Comparison of ENCODE assay signal across 10 mouse cellular contexts in the genomic region with DNA sequence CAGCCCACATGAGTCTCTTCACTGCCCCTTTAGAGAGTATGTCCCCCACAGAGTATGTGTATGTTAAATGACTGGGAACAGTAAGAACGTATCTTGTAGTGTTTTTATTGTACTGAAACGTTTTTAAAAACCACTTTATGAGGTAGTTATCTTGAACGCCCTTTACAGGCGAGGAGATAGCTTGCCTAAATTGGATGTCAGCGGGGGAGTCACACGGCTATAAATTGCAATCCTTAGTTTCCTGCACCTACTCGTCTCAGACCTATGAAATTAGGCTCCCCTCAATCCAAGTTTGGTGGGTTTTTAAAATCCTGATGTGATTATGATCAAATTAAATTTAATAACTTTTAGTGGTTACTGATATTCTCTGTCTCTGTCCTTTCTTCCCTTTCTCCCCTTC. TPM values are rescaled to one million over a fixed set of nuclear protein-coding genes. Genes with fewer than 3 reads are reported as not detected.
DNase-seq lines count a peak whose midpoint lies in the region; ATAC-seq lines count a peak whose summit lies in the region.
"Had no signal": no experiment of that assay in that cellular context is flagged by ENCODE, and none has a peak within 500 bp of the region (broad histone marks: within the 10 kb centered on the region; RNA-seq: fewer than 3 reads in every experiment).

No protein-coding gene starts in this region.

- H3K27me3 ChIP-seq in heart, embryonic 14.5 days (ENCODE audit: control insufficient read depth, insufficient read depth, low read length), result no peaks in the 10 kb centered on the region
- no peaks in the 10 kb centered on the region for H3K27me3 ChIP-seq in midbrain, embryonic 13.5 days
- H3K27me3 ChIP-seq in midbrain, embryonic 11.5 days (ENCODE audit: control insufficient read depth, insufficient read depth, low read length), result peaks cover 10% of the 10 kb centered on the region
- peaks cover 37% of the 10 kb centered on the region for H3K27me3 ChIP-seq in liver, embryonic 12.5 days (replicated peaks)

- H3K4me2 ChIP-seq in heart, embryonic 14.5 days (ENCODE audit: low read length), result peak overlapping the region; percentile 99
- peak overlapping the region; percentile 88 for H3K4me2 ChIP-seq in midbrain, embryonic 13.5 days (replicated peaks)
- H3K4me2 ChIP-seq in midbrain, embryonic 11.5 days, result no peak overlapping the region
- H3K4me2 ChIP-seq in liver, embryonic 12.5 days, result peak overlapping the region; percentile 89

- WGBS in heart, embryonic 14.5 days, result 58% methylated on average over 7 of the region's 7 CpGs
- WGBS in midbrain, embryonic 13.5 days, result 89% methylated on average over 7 of the region's 7 CpGs
- 84% methylated on average over 7 of the region's 7 CpGs for WGBS in midbrain, embryonic 11.5 days
- WGBS in liver, embryonic 12.5 days (ENCODE audit: insufficient replicate concordance), result 60% methylated on average over 7 of the region's 7 CpGs

- H3K9me3 ChIP-seq in heart, embryonic 14.5 days (ENCODE audit: control insufficient read depth, low read length), result no peaks in the 10 kb centered on the region
- no peaks in the 10 kb centered on the region for H3K9me3 ChIP-seq in midbrain, embryonic 13.5 days
- H3K9me3 ChIP-seq in midbrain, embryonic 11.5 days (ENCODE audit: control insufficient read depth, low read length), result no peaks in the 10 kb centered on the region
- no peaks in the 10 kb centered on the region for H3K9me3 ChIP-seq in liver, embryonic 12.5 days (replicated peaks)

- H3K4me3 ChIP-seq in heart, embryonic 14.5 days (ENCODE audit: control insufficient read depth in 1 of 2, insufficient read depth in 1 of 2, low read depth in 1 of 2, low read length in 2 of 2), result peak overlapping the region in 1 of 2 experiments; percentile 73; a peak in 1 of 4 replicates
- H3K4me3 ChIP-seq in midbrain, embryonic 13.5 days (replicated peaks), result no peak overlapping the region
- no peak overlapping the region for H3K4me3 ChIP-seq in midbrain, embryonic 11.5 days (ENCODE audit: low read depth, low read length)
- peak overlapping the region; percentile 64; the same call in 1 of the 2 replicates for H3K4me3 ChIP-seq in liver, embryonic 12.5 days

- no peak overlapping the region for H3K27ac ChIP-seq in heart, embryonic 14.5 days (replicated peaks in 1 of 2; ENCODE audit: control insufficient read depth in 1 of 2, insufficient read depth in 1 of 2, low read depth in 2 of 2, low read length in 2 of 2)
- no peak overlapping the region for H3K27ac ChIP-seq in midbrain, embryonic 13.5 days
- no peak overlapping the region for H3K27ac ChIP-seq in midbrain, embryonic 11.5 days (ENCODE audit: low read depth, low read length)
- no peak overlapping the region for H3K27ac ChIP-seq in liver, embryonic 12.5 days

- no peaks in the 10 kb centered on the region for H3K36me3 ChIP-seq in heart, embryonic 14.5 days (ENCODE audit: control insufficient read depth, insufficient read depth, low read length)
- H3K36me3 ChIP-seq in midbrain, embryonic 13.5 days, result no peaks in the 10 kb centered on the region
- H3K36me3 ChIP-seq in midbrain, embryonic 11.5 days (ENCODE audit: control insufficient read depth, insufficient read depth, low read length), result no peaks in the 10 kb centered on the region
- no peaks in the 10 kb centered on the region for H3K36me3 ChIP-seq in liver, embryonic 12.5 days

- peaks cover 0 to 12% of the 10 kb centered on the region in 2 experiments; a peak in 2 of 4 replicates for H3K4me1 ChIP-seq in heart, embryonic 14.5 days (ENCODE audit: control insufficient read depth in 2 of 2, insufficient read depth in 2 of 2, low read length in 2 of 2)
- H3K4me1 ChIP-seq in midbrain, embryonic 13.5 days (replicated peaks), result peaks cover 17% of the 10 kb centered on the region
- peaks cover 10% of the 10 kb centered on the region for H3K4me1 ChIP-seq in midbrain, embryonic 11.5 days (ENCODE audit: control insufficient read depth, insufficient read depth, low read length)
- H3K4me1 ChIP-seq in liver, embryonic 12.5 days, result peaks cover 17% of the 10 kb centered on the region

- ATAC-seq in heart, embryonic 14.5 days (ENCODE audit: insufficient number of reproducible peaks, insufficient read depth, low FRiP score, low read depth), result no peak
- no peak for ATAC-seq in midbrain, embryonic 13.5 days
- no peak for ATAC-seq in midbrain, embryonic 11.5 days (ENCODE audit: low FRiP score)
- no peak for ATAC-seq in liver, embryonic 12.5 days

- intact Hi-C loops in heart, postnatal 14 days (cut with DNase I), result no loop called here

- DNase-seq in heart, postnatal 14 days, result no peak
- no peak for DNase-seq in midbrain, embryonic 11.5 days (ENCODE audit: low spot score, missing footprints)
- DNase-seq in spleen, postnatal 36 days (ENCODE audit: low spot score in 2 of 2), result no peak
- DNase-seq in right cerebral cortex, adult 18-20 months, result no peak
- DNase-seq in spleen, postnatal 10 days (ENCODE audit: low spot score in 2 of 2), result no peak
- DNase-seq: adrenal gland, postnatal 25 days; kidney, adult 11 months had no signal

- H3K9ac ChIP-seq in heart, embryonic 14.5 days (ENCODE audit: low read length), result peak overlapping the region; percentile 84
- H3K9ac ChIP-seq in midbrain, embryonic 13.5 days (replicated peaks), result no peak overlapping the region; the same call in 1 of the 2 replicates
- no peak overlapping the region for H3K9ac ChIP-seq in midbrain, embryonic 11.5 days (ENCODE audit: low read length)
- no peak overlapping the region for H3K9ac ChIP-seq in liver, embryonic 12.5 days

RNA-seq across cellular contexts. Expression of gene Arsb, which starts 1.4 kb away (rescaled TPM):
- polyA plus RNA-seq in heart, embryonic 14.5 days (2014; fragmentation: Nextera tagmentation; extraction: Ambion mirVana), result 8.6 and 10.0 TPM in 2 replicates
- total RNA-seq in heart, postnatal 14 days (2021), result 1 to 10 TPM; 7.6 to 7.8 TPM
- 6.6 and 7.3 TPM in 2 replicates for polyA plus RNA-seq in midbrain, embryonic 13.5 days (2015; fragmentation: Nextera tagmentation; extraction: Ambion mirVana)
- 9.9 and 10.8 TPM in 2 replicates for polyA plus RNA-seq in midbrain, embryonic 11.5 days (2014; fragmentation: Nextera tagmentation; extraction: Ambion mirVana)
- 2.8 and 3.5 TPM in 2 replicates for polyA plus RNA-seq in liver, embryonic 12.5 days (2016; fragmentation: Nextera tagmentation; extraction: Ambion mirVana)
